Mouse (Mus musculus): ENCODE results near the gene Vapa.

GRCm38 (mm10) chr17:65662662-65663061, 49.3 kb upstream of the Vapa start:
- no peak for TF ChIP-seq POLR2A (IDR thresholded peaks at IDR 0.05; ENCODE audit: insufficient read depth, low read depth, low read length)
- TF ChIP-seq CTCF (IDR thresholded peaks at IDR 0.05) = no peak
- no peak for TF ChIP-seq EP300 (IDR thresholded peaks at IDR 0.05; ENCODE audit: insufficient read depth, low read depth, low read length)

All from heart, adult 2 months (tissue).